Mouse (Mus musculus) v-Abl transformed pro-B cells (cell line): ENCODE results near the gene Rhoa.
"Not testable (repeated sequence)": the region's sequence is repeated elsewhere in the genome, so short reads cannot be mapped to it uniquely, and the experiment has no call there.

Experiments used
- in situ Hi-C, 2 experiments: fragments of 400-800 bp; cut with MboI; formaldehyde crosslinking; loops; one replicate each; pipeline ENCODE4 v1.15.1; 2025; ENCODE audit not compliant: unreplicated experiment in 2 of 2

Rhoa gene

GRCm38 (mm10) chr9:108305629-108306520, at the start of gene Rhoa, which contains the start of gene Tcta:
Gene Rhoa, plus strand, starts transcription at chr9:108306129.
Gene Tcta, minus strand, starts transcription at chr9:108306160.
- in situ Hi-C loops = loop anchor here (5.0 kb wide), 2 partner anchors 36 to 41 kb away; partner anchors contain the start of gene Usp4 (in 1 of the 2)

- in situ Hi-C loops = no loop called here
Measured at GRCm38 (mm10) chr9:108260526-108260925, 45.4 kb upstream of the Rhoa start.

GRCm38 (mm10) chr9:108261865-108262264, 44.1 kb upstream of the Rhoa start:
- in situ Hi-C loops = no loop called here

- in situ Hi-C loops = no loop called here
Measured at GRCm38 (mm10) chr9:108262494-108263049, 43.4 kb upstream of the Rhoa start.

- in situ Hi-C loops = no loop called here
Measured at GRCm38 (mm10) chr9:108263131-108263681, 42.7 kb upstream of the Rhoa start.

GRCm38 (mm10) chr9:108263690-108264190, 42.2 kb upstream of the Rhoa start, which contains the start of gene Dag1:
Gene Dag1, minus strand, starts transcription at chr9:108263958.
- in situ Hi-C loops = no loop called here

GRCm38 (mm10) chr9:108264191-108264921, 41.6 kb upstream of the Rhoa start:
- in situ Hi-C loops = no loop called here

GRCm38 (mm10) chr9:108266261-108266935, 39.5 kb upstream of the Rhoa start:
- in situ Hi-C loops = no loop called here

GRCm38 (mm10) chr9:108267691-108268090, 38.2 kb upstream of the Rhoa start:
- in situ Hi-C loops = no loop called here

GRCm38 (mm10) chr9:108268701-108269100, 37.2 kb upstream of the Rhoa start:
- in situ Hi-C loops = not testable (repeated sequence)

GRCm38 (mm10) chr9:108271941-108272340, 34.0 kb upstream of the Rhoa start:
- in situ Hi-C loops = loop anchor here (5.0 to 10.0 kb wide), 2 partner anchors 65 to 137 kb away; no protein-coding TSS in a partner anchor

GRCm38 (mm10) chr9:108272691-108273090, 33.2 kb upstream of the Rhoa start:
- in situ Hi-C loops = loop anchor here (5.0 to 10.0 kb wide), 2 partner anchors 65 to 138 kb away; no protein-coding TSS in a partner anchor

- in situ Hi-C loops = loop anchor here (5.0 to 10.0 kb wide), 2 partner anchors 66 to 139 kb away; no protein-coding TSS in a partner anchor
Measured at GRCm38 (mm10) chr9:108273485-108273884, 32.4 kb upstream of the Rhoa start.

- in situ Hi-C loops = loop anchor here (5.0 to 10.0 kb wide), 4 partner anchors 67 to 177 kb away; no protein-coding TSS in a partner anchor
Measured at GRCm38 (mm10) chr9:108274476-108275330, 31.2 kb upstream of the Rhoa start.

GRCm38 (mm10) chr9:108275331-108275659, 30.6 kb upstream of the Rhoa start:
- in situ Hi-C loops = loop anchor here (5.0 to 10.0 kb wide), 3 partner anchors 138 to 178 kb away; no protein-coding TSS in a partner anchor

GRCm38 (mm10) chr9:108278697-108279450, 27.1 kb upstream of the Rhoa start:
- in situ Hi-C loops = loop anchor here (5.0 to 10.0 kb wide), 3 partner anchors 142 to 182 kb away; no protein-coding TSS in a partner anchor

GRCm38 (mm10) chr9:108280071-108280828, 25.7 kb upstream of the Rhoa start:
- in situ Hi-C loops = loop anchor here in 1 of 2 experiments (5.0 kb wide), 1 partner anchor 78 kb away; no protein-coding TSS in a partner anchor
